Mouse (Mus musculus) heart, postnatal 0 days (tissue): ENCODE results near the gene Izumo1.

Experiments
- CTCF ChIP-seq: IDR thresholded peaks from 2 replicates; pipeline ENCODE4 v1.5.1; 2016; ENCODE audit warnings: antibody characterized with exemption, control low read depth, low read depth
- EP300 ChIP-seq: IDR thresholded peaks from 2 replicates; pipeline ENCODE4 v1.6.1; 2016; ENCODE audit warnings: antibody characterized with exemption, low read depth

- no peak for TF ChIP-seq CTCF
- no peak for TF ChIP-seq EP300
Observed at GRCm38 (mm10) chr7:45638623-45639401, 17.2 kb downstream of the Izumo1 start.
